Mouse (Mus musculus) liver, postnatal 0 days (tissue): ENCODE results near the gene Hist1h2ae.
"Not testable (repeated sequence)": the region's sequence is repeated elsewhere in the genome, so short reads cannot be mapped to it uniquely, and the experiment has no call there.

Experiments
- CTCF ChIP-seq: sonication (generic); IDR thresholded peaks from 2 replicates; pipeline ENCODE4 v1.5.1; 2016; ENCODE audit warnings: antibody characterized with exemption, low read depth
- EP300 ChIP-seq: IDR thresholded peaks from 2 replicates; pipeline ENCODE4 v1.6.1; 2016; ENCODE audit warnings: antibody characterized with exemption, low read depth, mild to moderate bottlenecking

DNA sequence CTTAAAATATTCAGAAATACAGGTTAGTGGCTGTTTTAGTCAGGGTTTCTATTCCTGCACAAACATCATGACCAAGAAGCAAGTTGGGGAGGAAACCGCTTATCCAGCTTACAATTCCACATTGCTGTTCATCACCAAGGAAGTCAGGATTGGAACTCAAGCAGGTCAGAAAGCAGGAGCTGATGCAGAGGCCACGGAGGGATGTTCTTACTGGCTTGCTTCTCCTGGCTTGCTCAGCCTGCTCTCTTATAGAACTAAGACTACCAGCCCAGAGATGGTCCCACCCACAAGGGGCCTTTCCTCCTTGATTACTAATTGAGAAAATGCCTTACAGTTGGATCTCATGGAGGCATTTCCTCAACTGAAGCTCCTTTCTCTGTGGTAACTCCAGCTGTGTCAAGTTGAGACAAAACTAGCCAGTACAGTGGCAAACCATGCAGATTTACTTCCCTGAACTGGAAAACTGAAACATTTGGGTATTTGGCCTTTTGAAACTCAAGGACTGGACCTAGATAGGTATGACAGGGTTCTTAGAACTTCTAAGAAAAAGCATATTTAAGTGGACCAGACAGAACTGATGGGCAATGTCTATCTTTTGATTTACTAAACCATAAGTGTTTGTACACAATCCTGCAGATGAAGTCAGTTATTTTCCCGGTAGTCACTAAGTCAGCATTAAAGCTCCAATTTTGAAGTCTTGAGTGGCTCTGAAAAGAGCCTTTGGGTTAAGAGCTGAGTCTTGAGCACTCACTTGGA lies 28.6 kb downstream of the Hist1h2ae start:
- not testable (repeated sequence) for TF ChIP-seq CTCF, EP300
